Mouse (Mus musculus): ENCODE data around the gene Slamf8. TPM values are rescaled to one million over a fixed set of nuclear protein-coding genes. Genes with fewer than 3 reads are reported as not detected.

The Slamf8 gene
- polyA plus RNA-seq, 1 experiment from 2014 or later: not detected

GRCm38 (mm10) chr1:172585026-172585425 lies 5.3 kb downstream of the Slamf8 start:
- Histone ChIP-seq H3K4me3 (no peak overlapping the region), H3K27ac (replicated peaks) (no peak overlapping the region), H3K27me3 (replicated peaks; ENCODE audit: low read depth, poor library complexity, severe bottlenecking) (peaks cover 47% of the 10 kb centered on the region), H3K9me3 (no peaks in the 10 kb centered on the region), H3K36me3 (replicated peaks) (no peaks in the 10 kb centered on the region), H3K4me1 (peaks cover 16% of the 10 kb centered on the region)
- no peak for DNase-seq (ENCODE audit: low spot score)
- 54% methylated on average over 4 of the region's 4 CpGs for WGBS

DNA sequence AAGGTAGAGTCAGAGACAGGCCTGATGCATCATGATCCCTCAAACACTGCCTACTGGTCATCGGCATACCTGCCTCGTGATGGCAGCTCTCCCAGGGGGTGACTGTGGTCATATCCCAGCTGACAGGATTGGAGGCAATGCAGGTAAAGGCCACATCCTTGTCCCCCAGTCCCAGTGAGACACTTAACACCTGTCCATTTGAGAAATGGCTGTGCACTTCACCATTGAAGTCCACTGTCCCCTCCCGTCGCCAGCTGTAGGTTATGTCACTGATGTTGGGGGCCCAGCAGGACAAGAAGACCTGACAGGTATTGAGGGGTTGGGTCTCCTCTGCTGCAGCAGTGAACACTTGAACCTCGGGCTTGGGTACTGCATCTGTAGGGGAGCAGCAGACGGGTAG lies 6.1 kb downstream of the Slamf8 start:
- Histone ChIP-seq H3K27me3 (replicated peaks; ENCODE audit: low read depth, poor library complexity, severe bottlenecking) (peaks cover 47% of the 10 kb centered on the region), H3K27ac (replicated peaks) (no peak overlapping the region), H3K36me3 (replicated peaks) (no peaks in the 10 kb centered on the region), H3K4me3 (no peak overlapping the region), H3K4me1 (peaks cover 16% of the 10 kb centered on the region), H3K9me3 (no peaks in the 10 kb centered on the region)
- WGBS: 84% methylated on average over 6 of the region's 6 CpGs
- no peak for DNase-seq (ENCODE audit: low spot score)

DNA sequence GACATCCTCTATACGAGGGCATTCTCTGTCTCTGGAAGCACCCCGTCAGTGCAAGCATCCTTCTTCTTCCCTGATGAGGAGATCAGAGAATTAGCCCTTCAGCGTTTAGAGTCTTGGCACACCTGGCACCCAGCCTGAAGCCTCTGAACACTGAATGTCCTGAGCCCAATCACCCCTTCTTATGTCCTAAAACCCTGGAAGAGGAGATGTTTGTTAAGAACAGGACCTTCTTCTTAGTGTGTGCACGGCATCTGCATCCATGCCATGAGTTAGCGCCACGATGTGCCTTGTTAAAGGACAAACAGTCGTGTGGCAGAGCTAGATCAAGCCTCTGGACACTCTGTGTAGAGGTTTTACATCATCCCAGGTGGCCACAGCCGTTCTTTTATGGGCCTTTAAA lies 7.9 kb downstream of the Slamf8 start:
- Histone ChIP-seq H3K4me3 (no peak overlapping the region), H3K27me3 (replicated peaks; ENCODE audit: low read depth, poor library complexity, severe bottlenecking) (peaks cover 39% of the 10 kb centered on the region), H3K36me3 (replicated peaks) (no peaks in the 10 kb centered on the region), H3K27ac (replicated peaks) (no peak overlapping the region), H3K9me3 (no peaks in the 10 kb centered on the region), H3K4me1 (peaks cover 16% of the 10 kb centered on the region)
- 86% methylated on average over 8 of the region's 8 CpGs for WGBS
- DNase-seq (ENCODE audit: low spot score): no peak

DNA sequence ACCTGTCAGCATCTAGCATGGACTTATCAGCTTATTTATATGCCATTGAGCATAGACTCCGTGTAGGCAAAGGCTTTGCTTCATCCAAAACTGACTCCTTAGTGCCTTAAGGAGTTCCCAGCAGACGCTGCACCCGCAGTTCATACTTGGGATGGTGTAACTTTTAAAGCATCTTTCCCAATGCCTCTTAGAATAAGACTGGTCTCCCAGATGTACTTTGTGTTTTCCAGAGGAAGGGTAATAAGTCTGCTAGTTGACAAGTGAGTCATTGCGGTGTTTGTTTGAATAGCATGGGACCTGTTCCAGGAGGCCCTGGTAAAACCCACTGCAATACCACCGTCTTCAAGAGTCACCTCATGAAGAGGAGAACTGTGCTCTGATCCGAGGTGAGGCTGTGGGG lies 10.3 kb downstream of the Slamf8 start:
- no peak for DNase-seq (ENCODE audit: low spot score)
- Histone ChIP-seq H3K9me3 (no peaks in the 10 kb centered on the region), H3K27ac (replicated peaks) (no peak overlapping the region), H3K36me3 (replicated peaks) (no peaks in the 10 kb centered on the region), H3K27me3 (replicated peaks; ENCODE audit: low read depth, poor library complexity, severe bottlenecking) (peaks cover 18% of the 10 kb centered on the region), H3K4me1 (no peaks in the 10 kb centered on the region), H3K4me3 (no peak overlapping the region)
- 80% methylated on average over 6 of the region's 6 CpGs for WGBS

- 58% methylated on average over 4 of the region's 4 CpGs for WGBS
- no peak for DNase-seq (ENCODE audit: low spot score)
- Histone ChIP-seq H3K27me3 (replicated peaks; ENCODE audit: low read depth, poor library complexity, severe bottlenecking) (peaks cover 30% of the 10 kb centered on the region), H3K27ac (replicated peaks) (no peak overlapping the region), H3K36me3 (replicated peaks) (no peaks in the 10 kb centered on the region), H3K4me1 (peaks cover 18% of the 10 kb centered on the region), H3K9me3 (no peaks in the 10 kb centered on the region), H3K4me3 (no peak overlapping the region)
These were observed 22.6 kb downstream of the Slamf8 start for GRCm38 (mm10) chr1:172567758-172568157.

DNA sequence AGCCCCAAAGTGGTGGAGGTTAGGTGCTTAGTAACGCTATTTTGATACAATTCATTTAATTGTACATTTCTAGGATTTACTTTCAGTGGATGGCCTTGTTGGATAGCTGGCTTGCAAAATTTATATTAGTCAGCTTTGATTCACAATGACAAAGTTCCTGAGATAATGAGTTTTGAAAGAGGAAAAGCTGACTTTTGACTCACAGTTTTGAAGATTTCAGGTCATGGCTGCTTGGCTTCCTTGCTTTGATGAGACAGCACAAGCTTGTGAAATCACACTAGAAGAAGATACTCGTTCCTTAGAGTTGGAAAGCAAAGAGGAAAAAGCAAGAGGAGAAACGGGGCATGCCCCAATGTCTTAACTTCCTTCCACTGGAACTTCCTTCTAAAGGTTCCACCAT lies 24.2 kb downstream of the Slamf8 start:
- Histone ChIP-seq H3K27me3 (replicated peaks; ENCODE audit: low read depth, poor library complexity, severe bottlenecking) (peaks cover 47% of the 10 kb centered on the region), H3K27ac (replicated peaks) (no peak overlapping the region)
- 69% methylated on average over 3 of the region's 3 CpGs for WGBS

DNA sequence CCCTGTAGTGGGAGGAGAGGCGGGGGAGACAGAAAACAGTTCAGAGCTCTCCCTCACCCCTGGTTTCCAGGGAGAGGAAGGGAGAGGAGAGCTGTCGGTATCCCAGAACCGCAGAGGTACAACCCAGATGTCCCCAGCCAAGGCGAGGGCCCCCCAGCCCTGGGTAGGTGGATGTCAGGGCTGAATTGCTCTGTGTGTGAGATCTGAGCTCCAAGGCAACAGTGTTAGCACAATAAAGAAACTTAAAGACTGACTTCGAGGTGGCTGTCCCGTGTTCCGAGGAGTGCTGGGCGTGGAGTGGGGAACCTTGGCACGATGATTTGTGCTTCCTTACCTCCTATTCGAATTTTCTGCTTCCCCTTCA lies 26.9 kb downstream of the Slamf8 start:
- Histone ChIP-seq H3K4me1 (peaks cover 32% of the 10 kb centered on the region), H3K27me3 (replicated peaks; ENCODE audit: low read depth, poor library complexity, severe bottlenecking) (peaks cover 72% of the 10 kb centered on the region), H3K4me3 (peak overlapping the region; percentile 72), H3K27ac (replicated peaks) (peak overlapping the region; percentile 81), H3K36me3 (replicated peaks) (no peaks in the 10 kb centered on the region), H3K9me3 (no peaks in the 10 kb centered on the region)
- 5% methylated on average over 10 of the region's 10 CpGs for WGBS
- no peak for DNase-seq (ENCODE audit: low spot score)

More for the DNA sequence above, 24.2 kb downstream of the Slamf8 start:
- H3K36me3 ChIP-seq (replicated peaks): no peaks in the 10 kb centered on the region
- H3K4me1 ChIP-seq: peaks cover 34% of the 10 kb centered on the region
- no peak overlapping the region for H3K4me3 ChIP-seq
- H3K9me3 ChIP-seq: no peaks in the 10 kb centered on the region
- DNase-seq (ENCODE audit: low spot score): no peak

- Histone ChIP-seq H3K4me1 (peaks cover 27% of the 10 kb centered on the region), H3K4me3 (peak overlapping the region; percentile 72), H3K27ac (replicated peaks) (peak overlapping the region; percentile 81), H3K36me3 (replicated peaks) (no peaks in the 10 kb centered on the region), H3K27me3 (replicated peaks; ENCODE audit: low read depth, poor library complexity, severe bottlenecking) (peaks cover 78% of the 10 kb centered on the region), H3K9me3 (no peaks in the 10 kb centered on the region)
- peak; percentile 86 for DNase-seq (ENCODE audit: low spot score)
- under 1% methylated on average over 66 of the region's 66 CpGs for WGBS
These were observed 27.5 kb downstream of the Slamf8 start for GRCm38 (mm10) chr1:172562641-172563464.

DNA sequence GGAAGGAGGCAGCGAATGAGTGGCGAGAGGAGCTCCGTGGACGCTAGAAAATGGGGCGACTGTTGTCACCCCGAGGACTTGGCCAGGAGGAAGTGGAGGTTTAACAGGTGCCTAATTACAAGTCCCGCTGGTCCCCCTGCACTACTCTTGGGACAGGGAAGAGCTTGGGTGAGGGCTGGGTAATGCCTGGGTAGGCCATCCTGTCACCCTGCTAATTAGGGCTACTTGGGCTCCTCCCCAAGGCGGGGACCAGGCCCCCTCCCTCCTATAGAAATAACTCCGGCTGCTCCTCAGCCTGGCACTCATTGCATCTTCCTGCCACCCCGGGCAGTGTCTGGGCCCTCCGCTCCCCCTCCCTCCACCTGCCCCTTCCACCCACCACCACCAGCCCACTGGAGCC lies 34.7 kb downstream of the Slamf8 start, which contains the start of gene Vsig8:
TSS of gene Vsig8 (plus strand) at position 301 of the 400 bp plus-strand sequence.
- 82% methylated on average over 11 of the region's 11 CpGs for WGBS
- Histone ChIP-seq H3K4me3 (no peak within 1 kb of the TSS), H3K27me3 (replicated peaks; ENCODE audit: low read depth, poor library complexity, severe bottlenecking) (peaks cover 68% of the 10 kb centered on the region), H3K4me1 (peaks cover 25% of the 10 kb centered on the region), H3K36me3 (replicated peaks) (no peaks in the 10 kb centered on the region), H3K27ac (replicated peaks) (no peak within 1 kb of the TSS), H3K9me3 (no peaks in the 10 kb centered on the region)
- no peak for DNase-seq (ENCODE audit: low spot score)

GRCm38 (mm10) chr1:172552623-172553022 lies 37.7 kb downstream of the Slamf8 start:
- H3K27ac ChIP-seq (replicated peaks): no peak overlapping the region
- no peak overlapping the region for H3K4me3 ChIP-seq
- no peaks in the 10 kb centered on the region for H3K9me3 ChIP-seq
- WGBS: 53% methylated on average over 1 of the region's 1 CpGs
- no peak for DNase-seq (ENCODE audit: low spot score)
- peaks cover 52% of the 10 kb centered on the region for H3K27me3 ChIP-seq (replicated peaks; ENCODE audit: low read depth, poor library complexity, severe bottlenecking)
- peaks cover 53% of the 10 kb centered on the region for H3K4me1 ChIP-seq
- H3K36me3 ChIP-seq (replicated peaks): no peaks in the 10 kb centered on the region

- peak overlapping the region; percentile 72; the same call in 1 of the 2 replicates for H3K27ac ChIP-seq (replicated peaks)
- DNase-seq (ENCODE audit: low spot score): no peak
- no peaks in the 10 kb centered on the region for H3K9me3 ChIP-seq
- peaks cover 55% of the 10 kb centered on the region for H3K4me1 ChIP-seq
- peak overlapping the region; percentile 51 for H3K4me3 ChIP-seq
- 62% methylated on average over 7 of the region's 7 CpGs for WGBS
- H3K36me3 ChIP-seq (replicated peaks): no peaks in the 10 kb centered on the region
- H3K27me3 ChIP-seq (replicated peaks; ENCODE audit: low read depth, poor library complexity, severe bottlenecking): peaks cover 36% of the 10 kb centered on the region
These were observed 39.4 kb downstream of the Slamf8 start for GRCm38 (mm10) chr1:172551009-172551408.

- 3% methylated on average over 8 of the region's 8 CpGs for WGBS
- Histone ChIP-seq H3K27me3 (replicated peaks; ENCODE audit: low read depth, poor library complexity, severe bottlenecking) (peaks cover 32% of the 10 kb centered on the region), H3K27ac (replicated peaks) (peak overlapping the region; percentile 72), H3K36me3 (replicated peaks) (no peaks in the 10 kb centered on the region), H3K4me1 (peaks cover 55% of the 10 kb centered on the region), H3K4me3 (peak overlapping the region; percentile 51), H3K9me3 (no peaks in the 10 kb centered on the region)
- peak; percentile 70 for DNase-seq (ENCODE audit: low spot score)
These were observed 39.8 kb downstream of the Slamf8 start for GRCm38 (mm10) chr1:172550551-172550951.

DNA sequence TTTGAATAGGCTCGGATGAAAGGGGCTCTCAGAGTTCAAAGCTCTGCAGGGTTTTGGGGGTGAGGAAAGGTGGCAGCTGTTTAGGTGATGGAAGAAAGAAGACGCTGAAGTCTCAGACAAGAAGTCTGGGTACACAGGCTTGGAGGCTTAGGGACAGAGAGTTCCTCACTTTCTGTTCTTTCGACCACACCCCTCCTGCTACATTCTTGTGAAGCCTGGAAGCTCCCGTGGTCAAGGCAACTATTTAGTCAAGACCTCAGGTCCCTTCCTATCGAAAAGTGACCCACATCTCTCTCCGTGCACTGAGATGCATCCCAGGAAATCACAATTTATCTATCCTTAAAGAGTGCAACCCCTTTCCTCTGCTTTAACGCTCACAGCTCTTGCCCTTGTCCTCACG lies 40.7 kb downstream of the Slamf8 start:
- Histone ChIP-seq H3K9me3 (no peaks in the 10 kb centered on the region), H3K36me3 (replicated peaks) (no peaks in the 10 kb centered on the region), H3K27me3 (replicated peaks; ENCODE audit: low read depth, poor library complexity, severe bottlenecking) (peaks cover 24% of the 10 kb centered on the region), H3K4me1 (peaks cover 55% of the 10 kb centered on the region), H3K27ac (replicated peaks) (peak overlapping the region; percentile 72), H3K4me3 (peak overlapping the region; percentile 51)
- WGBS: 6% methylated on average over 8 of the region's 8 CpGs
- DNase-seq (ENCODE audit: low spot score): no peak
